Mouse (Mus musculus) kidney, postnatal 0 days (tissue): ENCODE data around the gene Taf1c. TPM values are rescaled to one million over a fixed set of nuclear protein-coding genes. Genes with fewer than 3 reads are reported as not detected.

Source experiments
- ATAC-seq: fragments of 200-750 bp; cut with Nextera tagmentation; replicated peaks from 2 replicates; pipeline ENCODE4 v1.8.0; 2017; ENCODE audit warnings: low read depth, moderate number of reproducible peaks, moderate TSS enrichment, moderate library complexity; ENCODE audit not compliant: low FRiP score
- DNase-seq: peaks from one replicate; pipeline ENCODE4 v3.0.0-alpha.2; 2016; ENCODE audit warnings: low spot score
- H3K27ac ChIP-seq: fragments of 300-500 bp; sonication (generic); 2 replicates; pipeline ENCODE4 v1.5.1; 2014; ENCODE audit warnings: mild to moderate bottlenecking
- H3K27me3 ChIP-seq: fragments of 300-500 bp; sonication (generic); 2 replicates; pipeline ENCODE4 v1.6.1; 2014; ENCODE audit warnings: low read length, mixed read lengths; ENCODE audit not compliant: insufficient read depth
- H3K36me3 ChIP-seq: fragments of 300-500 bp; sonication (generic); 2 replicates; pipeline ENCODE4 v1.6.1; 2014; ENCODE audit warnings: low read length, mixed read lengths; ENCODE audit not compliant: insufficient read depth
- H3K4me1 ChIP-seq: fragments of 300-500 bp; sonication (generic); replicated peaks from 2 replicates; pipeline ENCODE4 v1.6.1; 2014; ENCODE audit warnings: antibody characterized with exemption, low read length, mixed read lengths; ENCODE audit not compliant: insufficient read depth
- H3K4me2 ChIP-seq: fragments of 300-500 bp; sonication (generic); 2 replicates; pipeline ENCODE4 v1.6.1; 2014; ENCODE audit warnings: mild to moderate bottlenecking, low read length, moderate library complexity, mixed read lengths
- H3K4me3 ChIP-seq: fragments of 300-500 bp; sonication (generic); replicated peaks from 2 replicates; pipeline ENCODE4 v1.5.1; 2014; ENCODE audit warnings: low read depth, low read length
- H3K9ac ChIP-seq: fragments of 300-500 bp; sonication (generic); 2 replicates; pipeline ENCODE4 v1.6.1; 2014; ENCODE audit warnings: low read depth, low read length
- H3K9me3 ChIP-seq: fragments of 300-500 bp; sonication (generic); replicated peaks from 2 replicates; pipeline ENCODE4 v1.6.1; 2016; ENCODE audit warnings: low read length, inconsistent platforms, mixed read lengths
- CTCF ChIP-seq: IDR thresholded peaks from 2 replicates; pipeline ENCODE4 v1.5.1; 2016; ENCODE audit warnings: antibody characterized with exemption, low read depth, mild to moderate bottlenecking, moderate library complexity
- WGBS: fragments of 180-500 bp; shearing (Covaris S2); extraction: QIAGEN DNeasy Blood & Tissue Kit; methylation state at CpG from one replicate; pipeline ENCODE4 v1.1.7; 2014; 5-methylcytosine and 5-hydroxymethylcytosine counted together
- polyA plus RNA-seq: library from polyadenylated mRNA; unstranded; fragments of >200 nt; fragmentation: Nextera tagmentation; extraction: Ambion mirVana; gene quantifications from 2 replicates; pipeline ENCODE4 v1.2.1, GENCODE M21; 2015

Taf1c gene
- 8.3 and 8.7 TPM in 2 replicates for polyA plus RNA-seq

DNA sequence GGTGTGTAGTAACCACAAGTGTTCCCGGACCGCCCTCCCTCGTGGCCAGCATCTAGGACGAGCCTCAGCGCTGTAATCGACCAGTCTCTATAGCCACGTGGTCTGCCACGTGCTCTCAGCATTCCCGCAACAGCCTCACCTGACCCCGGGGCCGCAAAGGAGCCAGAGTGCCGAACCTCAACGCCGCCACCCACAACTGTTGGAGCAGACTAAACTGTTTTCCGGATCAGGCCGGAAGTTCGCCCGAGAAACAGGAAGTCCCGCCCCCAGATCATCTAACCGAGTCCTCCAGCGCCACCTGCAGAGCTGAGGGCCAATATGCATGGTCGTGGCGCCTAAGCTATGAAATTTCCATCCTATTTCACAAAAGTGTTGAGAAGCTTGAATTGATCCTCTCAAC lies at the start of gene Taf1c:
Gene Taf1c, minus strand, starts transcription at position 227 of the 400 bp plus-strand sequence.
- Histone ChIP-seq H3K9ac (peak within 1 kb of the TSS; percentile 50), H3K4me1 (0 out of 2 replicates have a peak, but pooled peaks cover 5% of the 10 kb centered on the region), H3K36me3 (peaks cover 21% of the 10 kb centered on the region), H3K4me3 (peak within 1 kb of the TSS; percentile 41), H3K27ac (no peak within 1 kb of the TSS), H3K27me3 (no peaks in the 10 kb centered on the region), H3K9me3 (no peaks in the 10 kb centered on the region), H3K4me2 (peak within 1 kb of the TSS; percentile 62)
- 0% methylated on average over 23 of the region's 23 CpGs for WGBS
- TF ChIP-seq CTCF, result peak; percentile 87
- ATAC-seq (peak; percentile 83), DNase-seq (peak; percentile 95)

DNA sequence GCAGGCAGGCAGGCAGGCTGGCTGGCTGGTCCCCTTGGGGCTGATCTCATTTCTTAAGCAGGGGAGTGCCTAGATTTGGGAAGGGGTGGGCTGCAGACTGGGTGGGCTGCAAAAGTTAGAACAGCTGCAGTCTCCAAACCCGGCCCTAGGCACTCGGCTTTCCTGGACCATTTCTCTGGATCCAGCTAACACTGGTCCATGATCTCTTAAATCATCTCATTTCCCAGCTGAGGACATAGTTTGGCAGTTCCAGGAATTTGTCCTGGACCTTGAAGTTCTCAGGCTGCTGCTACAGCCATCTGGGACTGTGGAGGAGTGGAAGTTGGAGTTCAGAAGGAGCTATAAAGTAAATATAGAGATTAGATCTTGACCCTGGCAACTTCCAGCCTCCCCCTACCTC lies 46.3 kb upstream of the Taf1c start:
- Histone ChIP-seq H3K4me2 (no peak overlapping the region), H3K27ac (no peak overlapping the region), H3K27me3 (no peaks in the 10 kb centered on the region), H3K4me3 (no peak overlapping the region), H3K4me1 (no peaks in the 10 kb centered on the region; the same call in none of the 2 replicates), H3K36me3 (no peaks in the 10 kb centered on the region), H3K9ac (no peak overlapping the region), H3K9me3 (no peaks in the 10 kb centered on the region)
- WGBS, result 11% methylated on average over 2 of the region's 2 CpGs
- ATAC-seq (peak; percentile 76), DNase-seq (peak; percentile 92)
- no peak for TF ChIP-seq CTCF

DNA sequence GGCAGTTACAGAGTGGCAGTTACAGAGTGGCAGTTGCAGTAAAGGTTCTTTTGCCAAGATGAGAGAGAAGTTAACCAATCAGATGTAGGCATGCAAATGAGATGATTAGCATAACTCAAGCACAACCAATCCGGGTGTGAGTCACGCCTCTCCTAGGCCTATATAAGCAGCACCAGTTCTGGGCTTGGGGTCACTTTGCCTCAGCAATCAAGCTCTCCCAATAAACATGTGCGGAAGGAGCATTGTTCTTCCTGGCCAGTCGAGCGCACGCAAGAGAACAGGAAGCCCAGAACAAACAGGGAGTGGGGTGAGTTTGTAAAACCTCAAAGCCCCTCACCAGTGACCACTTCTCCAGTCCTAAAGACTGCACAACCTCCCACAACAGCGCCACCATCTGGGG lies 41.8 kb upstream of the Taf1c start:
- TF ChIP-seq CTCF, result no peak

DNA sequence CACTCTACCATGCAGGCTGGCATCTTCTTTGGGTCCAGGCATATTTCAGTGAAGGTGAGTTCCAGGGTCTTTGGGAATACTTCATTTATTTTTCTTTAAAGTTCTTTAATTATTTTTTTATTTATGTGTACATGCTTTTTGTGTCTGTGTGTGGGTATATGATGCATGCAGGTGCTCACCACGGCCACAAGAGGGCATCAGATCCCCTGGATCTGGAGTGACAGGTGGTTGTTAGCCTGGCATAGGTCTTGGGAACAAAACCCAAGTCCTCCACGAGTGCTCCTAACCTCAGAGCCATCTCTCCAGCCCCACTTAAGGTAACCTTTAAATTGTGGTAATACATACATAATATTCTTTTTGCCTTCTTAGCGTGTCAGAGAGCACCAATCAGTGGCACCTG lies 41.2 kb upstream of the Taf1c start:
- Histone ChIP-seq H3K36me3 (no peaks in the 10 kb centered on the region), H3K9me3 (no peaks in the 10 kb centered on the region), H3K4me1 (no peaks in the 10 kb centered on the region; the same call in 1 of the 2 replicates), H3K9ac (no peak overlapping the region), H3K4me2 (no peak overlapping the region), H3K4me3 (no peak overlapping the region), H3K27me3 (no peaks in the 10 kb centered on the region), H3K27ac (no peak overlapping the region)
- ATAC-seq (no peak), DNase-seq (no peak)
- peak; percentile 37; the same call in 1 of the 2 replicates for TF ChIP-seq CTCF
- WGBS, result 80% methylated on average over 3 of the region's 3 CpGs

More for the DNA sequence above, 41.8 kb upstream of the Taf1c start:
- no peak overlapping the region for H3K9ac ChIP-seq
- DNase-seq (no peak), ATAC-seq (no peak)
- WGBS, result 90% methylated on average over 7 of the region's 7 CpGs
- H3K27me3 ChIP-seq, result no peaks in the 10 kb centered on the region
- H3K36me3 ChIP-seq, result no peaks in the 10 kb centered on the region
- no peak overlapping the region for H3K27ac ChIP-seq
- no peak overlapping the region for H3K4me2 ChIP-seq
- no peaks in the 10 kb centered on the region for H3K9me3 ChIP-seq
- no peak overlapping the region for H3K4me3 ChIP-seq
- H3K4me1 ChIP-seq, result no peaks in the 10 kb centered on the region; the same call in 1 of the 2 replicates

- no peak for TF ChIP-seq CTCF
- Histone ChIP-seq H3K27ac (no peak overlapping the region), H3K4me2 (no peak overlapping the region), H3K4me3 (no peak overlapping the region), H3K9ac (no peak overlapping the region), H3K27me3 (no peaks in the 10 kb centered on the region), H3K9me3 (no peaks in the 10 kb centered on the region), H3K36me3 (no peaks in the 10 kb centered on the region), H3K4me1 (no peaks in the 10 kb centered on the region)
- 55% methylated on average over 18 of the region's 18 CpGs for WGBS
- no peak for ATAC-seq
- no peak for DNase-seq
Measured at GRCm38 (mm10) chr8:119644981-119645597, 40.1 kb upstream of the Taf1c start.

- DNase-seq, result no peak
- WGBS, result 59% methylated on average over 17 of the region's 17 CpGs
- H3K4me3 ChIP-seq, result no peak overlapping the region
Measured at GRCm38 (mm10) chr8:119644429-119644960, 39.5 kb upstream of the Taf1c start.

More at GRCm38 (mm10) chr8:119644429-119644960, 39.5 kb upstream of the Taf1c start:
- Histone ChIP-seq H3K4me2 (no peak overlapping the region), H3K9ac (no peak overlapping the region), H3K27me3 (no peaks in the 10 kb centered on the region), H3K36me3 (no peaks in the 10 kb centered on the region), H3K27ac (no peak overlapping the region), H3K4me1 (no peaks in the 10 kb centered on the region), H3K9me3 (no peaks in the 10 kb centered on the region)
- no peak for TF ChIP-seq CTCF
- no peak for ATAC-seq
